Mouse (Mus musculus) MEL (cell line): ENCODE measurements around the gene Smyd3. TPM values are rescaled to one million over a fixed set of nuclear protein-coding genes. Genes with fewer than 3 reads are reported as not detected.

Experiments used
- DNase-seq: peaks from one replicate; pipeline ENCODE4 v3.0.0; 2011; ENCODE audit warnings: low read depth, low spot score
- H3K27ac ChIP-seq: 2 replicates; pipeline ENCODE4 v1.5.1; 2012; ENCODE audit warnings: low read depth, mild to moderate bottlenecking, control low read depth, low read length, moderate library complexity; ENCODE audit not compliant: control insufficient read depth
- H3K27me3 ChIP-seq, 2 experiments: fragments of 150-350 bp in 1 of 2; sonication (generic) in 1 of 2; 2 replicates each; pipeline ENCODE4 v1.6.1; 2012; ENCODE audit warnings: low read length in 2 of 2, mild to moderate bottlenecking in 2 of 2, improper control_type of control experiment in 1 of 2, moderate library complexity in 1 of 2; ENCODE audit not compliant: insufficient read depth in 2 of 2, control insufficient read depth in 1 of 2
- H3K36me3 ChIP-seq, 2 experiments: 2 replicates each; pipeline ENCODE4 v1.6.1; 2012 to 2014; ENCODE audit warnings: low read length in 2 of 2, improper control_type of control experiment in 1 of 2, inconsistent platforms in 1 of 2, mild to moderate bottlenecking in 1 of 2; ENCODE audit not compliant: insufficient read depth in 2 of 2, control insufficient read depth in 1 of 2
- H3K4me1 ChIP-seq, 2 experiments: fragments of 150-350 bp in 1 of 2; sonication (generic) in 1 of 2; 2 replicates each; pipeline ENCODE4 v1.6.1; 2012; ENCODE audit warnings: low read length in 2 of 2, improper control_type of control experiment in 1 of 2, mild to moderate bottlenecking in 1 of 2; ENCODE audit not compliant: insufficient read depth in 2 of 2, control insufficient read depth in 1 of 2
- H3K4me3 ChIP-seq, 2 experiments: fragments of 150-350 bp in 1 of 2; sonication (generic) in 1 of 2; 2 replicates each; pipeline ENCODE4 v1.5.1; 2012; ENCODE audit warnings: low read depth in 2 of 2, low read length in 2 of 2, mild to moderate bottlenecking in 2 of 2, moderate library complexity in 2 of 2, control low read depth in 1 of 2, improper control_type of control experiment in 1 of 2; ENCODE audit not compliant: control insufficient read depth in 1 of 2, insufficient read depth in 1 of 2
- H3K79me2 ChIP-seq: 2 replicates; pipeline ENCODE4 v1.6.1; 2012; ENCODE audit warnings: mild to moderate bottlenecking, low read length, moderate library complexity; ENCODE audit not compliant: control insufficient read depth, poor library complexity, insufficient read depth
- H3K9ac ChIP-seq: 2 replicates; pipeline ENCODE4 v1.6.1; 2012; ENCODE audit warnings: low read depth, mild to moderate bottlenecking, control low read depth, low read length, moderate library complexity; ENCODE audit not compliant: control insufficient read depth, poor library complexity, severe bottlenecking
- H3K9me3 ChIP-seq: fragments of 150-350 bp; sonication (generic); replicated peaks from 2 replicates; pipeline ENCODE4 v1.6.1; 2012; ENCODE audit warnings: mild to moderate bottlenecking, low read length, improper control_type of control experiment, moderate library complexity; ENCODE audit not compliant: insufficient read depth
- CHD1 ChIP-seq: IDR thresholded peaks from 2 replicates; pipeline ENCODE4 v1.6.1; 2012; ENCODE audit warnings: low read depth, mild to moderate bottlenecking, inconsistent platforms, low read length, improper control_type of control experiment
- CHD2 ChIP-seq: IDR thresholded peaks from 2 replicates; pipeline ENCODE4 v1.6.1; 2011; ENCODE audit warnings: low read length, improper control_type of control experiment
- ELF1 ChIP-seq: IDR thresholded peaks from 2 replicates; pipeline ENCODE4 v1.6.1; 2014; ENCODE audit warnings: low read depth, mild to moderate bottlenecking, inconsistent platforms, low read length, improper control_type of control experiment, moderate library complexity
- GABPA ChIP-seq: IDR thresholded peaks from 2 replicates; pipeline ENCODE4 v1.6.1; 2012; ENCODE audit warnings: low read depth, mild to moderate bottlenecking, inconsistent platforms, low read length, improper control_type of control experiment, moderate library complexity
- GATA1 ChIP-seq: IDR thresholded peaks from 2 replicates; pipeline ENCODE4 v1.6.1; 2011; ENCODE audit warnings: low read depth, low read length, improper control_type of control experiment
- KAT2A ChIP-seq: conservative IDR thresholded peaks from 2 replicates; pipeline ENCODE4 v1.6.1; 2012; ENCODE audit warnings: low read depth, low read length, improper control_type of control experiment, inconsistent platforms
- MAFK ChIP-seq: IDR thresholded peaks from 2 replicates; pipeline ENCODE4 v1.6.1; 2011; ENCODE audit warnings: low read depth, mild to moderate bottlenecking, low read length, improper control_type of control experiment, borderline replicate concordance
- MAX ChIP-seq: IDR thresholded peaks from 2 replicates; pipeline ENCODE4 v1.6.1; 2011; ENCODE audit warnings: low read length, improper control_type of control experiment
- MXI1 ChIP-seq: IDR thresholded peaks from 2 replicates; pipeline ENCODE4 v1.6.1; 2011; ENCODE audit warnings: mild to moderate bottlenecking, low read depth, low read length, improper control_type of control experiment
- MYB ChIP-seq: IDR thresholded peaks from 2 replicates; pipeline ENCODE4 v1.6.1; 2011; ENCODE audit warnings: mild to moderate bottlenecking, low read depth, low read length, improper control_type of control experiment
- MYC ChIP-seq: IDR thresholded peaks from 2 replicates; pipeline ENCODE4 v1.6.1; 2011; ENCODE audit warnings: low read depth, mild to moderate bottlenecking, low read length, improper control_type of control experiment, moderate library complexity
- NELFE ChIP-seq: IDR thresholded peaks from 2 replicates; pipeline ENCODE4 v1.6.1; 2011; ENCODE audit warnings: low read depth, low read length, improper control_type of control experiment
- NRF1 ChIP-seq: IDR thresholded peaks from 2 replicates; pipeline ENCODE4 v1.6.1; 2014; ENCODE audit warnings: low read depth, mild to moderate bottlenecking, inconsistent platforms, low read length, improper control_type of control experiment, moderate library complexity; ENCODE audit not compliant: poor library complexity, insufficient read depth, severe bottlenecking
- POLR2A ChIP-seq, 2 experiments: IDR thresholded peaks; 2 replicates each; pipeline ENCODE4 v1.6.1; 2011 to 2012; ENCODE audit warnings: low read length in 2 of 2, mild to moderate bottlenecking in 2 of 2, control low read depth in 1 of 2, improper control_type of control experiment in 1 of 2, low read depth in 1 of 2, moderate library complexity in 1 of 2; ENCODE audit not compliant: control insufficient read depth in 1 of 2, insufficient read depth in 1 of 2, poor library complexity in 1 of 2
- POLR2AphosphoS2 ChIP-seq: IDR thresholded peaks from 2 replicates; pipeline ENCODE4 v1.6.1; 2011; ENCODE audit warnings: low read length, improper control_type of control experiment
- RAD21 ChIP-seq: IDR thresholded peaks from 2 replicates; pipeline ENCODE4 v1.6.1; 2011; ENCODE audit warnings: mild to moderate bottlenecking, low read depth, low read length, improper control_type of control experiment
- RCOR1 ChIP-seq: IDR thresholded peaks from 2 replicates; pipeline ENCODE4 v1.6.1; 2012; ENCODE audit warnings: low read depth, mild to moderate bottlenecking, inconsistent platforms, low read length, improper control_type of control experiment
- TCF12 ChIP-seq: IDR thresholded peaks from 2 replicates; pipeline ENCODE4 v1.6.1; 2014; ENCODE audit warnings: low read depth, mild to moderate bottlenecking, inconsistent platforms, low read length, improper control_type of control experiment, moderate library complexity
- UBTF ChIP-seq: IDR thresholded peaks from 2 replicates; pipeline ENCODE4 v1.6.1; 2012; ENCODE audit warnings: low read depth, mild to moderate bottlenecking, inconsistent platforms, low read length, improper control_type of control experiment, moderate library complexity, borderline replicate concordance; ENCODE audit not compliant: insufficient read depth
- USF1 ChIP-seq: IDR thresholded peaks from 2 replicates; pipeline ENCODE4 v1.6.1; 2014; ENCODE audit warnings: low read depth, mild to moderate bottlenecking, inconsistent platforms, low read length, improper control_type of control experiment, moderate library complexity
- ZMIZ1 ChIP-seq: IDR thresholded peaks from 2 replicates; pipeline ENCODE4 v1.6.1; 2012; ENCODE audit warnings: low read depth, mild to moderate bottlenecking, inconsistent platforms, low read length, improper control_type of control experiment, moderate library complexity
- ZNF384 ChIP-seq: IDR thresholded peaks from 2 replicates; pipeline ENCODE4 v1.6.1; 2012; ENCODE audit warnings: low read depth, mild to moderate bottlenecking, inconsistent platforms, low read length, improper control_type of control experiment
- polyA plus RNA-seq, 2 experiments: library from polyadenylated mRNA; stranded (reverse) in 1 of 2; unstranded in 1 of 2; fragments of >175 nt in 1 of 2; fragments of >200 nt in 1 of 2; gene quantifications; 2 replicates each; pipeline versions ENCODE4 v1.2.1 to v1.2.4; 2012; ENCODE audit warnings: low replicate concordance in 2 of 2, low read depth in 1 of 2; ENCODE audit not compliant: insufficient read length in 2 of 2, insufficient read depth in 1 of 2, missing spikeins in 1 of 2
- total RNA-seq: library from RNA; depleted of rRNA; stranded (reverse); fragments of 300-350 nt; gene quantifications from 2 replicates; pipeline ENCODE4 v1.2.3, GENCODE M21; 2012

Smyd3 gene
- total and polyA plus RNA-seq, 3 experiments, result 13.3 to 18.2 TPM; not detected in 1

- TF ChIP-seq POLR2A (IDR thresholded peaks at IDR 0.05; ENCODE audit: control insufficient read depth in 1 of 2, insufficient read depth in 1 of 2, low read depth in 1 of 2, low read length in 2 of 2, poor library complexity in 1 of 2) (peak; percentile 71 to 92; a peak in 3 of 4 replicates), MXI1 (peak; percentile 89), NELFE (peak; percentile 91), UBTF (no peak)
These were observed at the start of gene Smyd3 (continued) for GRCm38 (mm10) chr1:179517713-179518465.

- H3K9ac ChIP-seq, result no peak overlapping the region
- no peak for DNase-seq
- TF ChIP-seq TCF12 (no peak), GATA1 (no peak), MAFK (no peak), CHD2 (no peak), ZMIZ1 (no peak), KAT2A (no peak), MYB (no peak), MAX (no peak), MYC (no peak), ELF1 (no peak), ZNF384 (no peak), USF1 (no peak), POLR2AphosphoS2 (no peak), RCOR1 (no peak)
- TF ChIP-seq, all 39 proteins: peak for 0
- no peaks in the 10 kb centered on the region for H3K9me3 ChIP-seq
- H3K4me3 ChIP-seq, result no peak overlapping the region
- 0 out of 2 replicates have a peak, but pooled peaks cover 1% of the 10 kb centered on the region for H3K79me2 ChIP-seq
- peaks cover 0 to 15% of the 10 kb centered on the region in 2 experiments; a peak in 2 of 4 replicates for H3K36me3 ChIP-seq
- no peaks in the 10 kb centered on the region for H3K27me3 ChIP-seq
- no peak overlapping the region for H3K27ac ChIP-seq
- peaks cover 4 to 12% of the 10 kb centered on the region in 2 experiments; a peak in 3 of 4 replicates for H3K4me1 ChIP-seq
These were observed 49.7 kb upstream of the Smyd3 start for GRCm38 (mm10) chr1:179567558-179567957.

- H3K36me3 ChIP-seq, result peaks cover 0 to 16% of the 10 kb centered on the region in 2 experiments; a peak in 2 of 4 replicates
- H3K4me3 ChIP-seq, result no peak overlapping the region
- no peak for TF ChIP-seq RAD21
- TF ChIP-seq MAFK, result no peak
- no peak for TF ChIP-seq MYB
- TF ChIP-seq UBTF, result no peak
- TF ChIP-seq NELFE, result no peak
- no peak for TF ChIP-seq ELF1
- TF ChIP-seq KAT2A, result no peak
- TF ChIP-seq ZNF384, result no peak
- TF ChIP-seq NRF1, result no peak
- TF ChIP-seq CHD1, result no peak
- TF ChIP-seq TCF12, result no peak
- no peak for TF ChIP-seq POLR2AphosphoS2
- TF ChIP-seq GABPA, result no peak
- TF ChIP-seq MAX, result no peak
- no peak for TF ChIP-seq MXI1
- no peak for TF ChIP-seq ZMIZ1
- no peaks in the 10 kb centered on the region for H3K9me3 ChIP-seq
- H3K9ac ChIP-seq, result no peak overlapping the region
- peaks cover 0 to 17% of the 10 kb centered on the region in 2 experiments for H3K4me1 ChIP-seq
- 0 out of 2 replicates have a peak, but pooled peaks cover 1% of the 10 kb centered on the region for H3K79me2 ChIP-seq
- H3K27me3 ChIP-seq, result no peaks in the 10 kb centered on the region
- H3K27ac ChIP-seq, result no peak overlapping the region
- no peak for DNase-seq
These were observed 46.1 kb upstream of the Smyd3 start for GRCm38 (mm10) chr1:179563926-179564325.
